Mouse (Mus musculus) skeletal muscle tissue, adult 2 months (tissue): Measurements from ENCODE around the gene Gm10645.

Experiments
- DNase-seq: peaks from one replicate; pipeline ENCODE4 v3.0.0-alpha.2; 2012; ENCODE audit warnings: low read depth, low spot score

Gene Gm10645

DNA sequence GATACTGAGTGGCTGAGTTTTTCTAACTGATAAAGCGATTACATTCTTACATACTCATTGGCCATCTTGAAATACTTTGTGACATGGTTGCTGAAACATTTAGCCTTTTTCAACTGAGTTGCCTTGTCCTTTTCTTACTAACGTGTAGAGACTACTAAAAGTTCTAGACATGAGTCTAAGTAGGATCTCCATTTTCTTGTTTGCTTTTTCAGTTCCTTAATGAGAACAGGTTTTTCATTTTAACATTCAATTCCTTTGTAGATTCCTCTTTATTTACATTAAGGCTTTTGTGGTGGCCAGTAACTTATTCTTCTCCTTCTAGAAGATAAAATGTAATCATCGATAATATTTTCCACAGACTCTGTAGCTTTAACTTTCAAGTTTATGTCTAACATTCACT, 3.2 kb upstream of the Gm10645 start:
- no peak for DNase-seq

DNA sequence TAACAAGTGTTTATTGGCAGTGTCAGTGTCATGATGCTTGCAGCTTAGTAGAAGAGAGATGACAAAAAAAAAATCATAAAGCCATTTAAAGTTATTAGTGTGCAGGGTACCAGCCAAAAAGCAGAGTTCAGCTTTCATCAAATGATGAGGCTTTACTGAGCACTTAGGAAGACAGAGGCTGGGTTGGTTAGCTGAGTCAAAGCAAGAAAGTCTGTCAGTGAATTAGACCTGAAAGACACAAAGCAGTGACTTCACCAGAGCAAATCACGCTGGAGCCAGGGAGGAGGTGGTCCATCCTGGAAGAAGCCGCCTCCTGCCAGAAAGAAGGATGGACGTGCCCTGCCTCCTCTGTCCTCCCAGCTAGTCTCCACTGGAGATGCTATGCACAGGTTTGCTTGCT, 2.0 kb upstream of the Gm10645 start:
- no peak for DNase-seq

DNA sequence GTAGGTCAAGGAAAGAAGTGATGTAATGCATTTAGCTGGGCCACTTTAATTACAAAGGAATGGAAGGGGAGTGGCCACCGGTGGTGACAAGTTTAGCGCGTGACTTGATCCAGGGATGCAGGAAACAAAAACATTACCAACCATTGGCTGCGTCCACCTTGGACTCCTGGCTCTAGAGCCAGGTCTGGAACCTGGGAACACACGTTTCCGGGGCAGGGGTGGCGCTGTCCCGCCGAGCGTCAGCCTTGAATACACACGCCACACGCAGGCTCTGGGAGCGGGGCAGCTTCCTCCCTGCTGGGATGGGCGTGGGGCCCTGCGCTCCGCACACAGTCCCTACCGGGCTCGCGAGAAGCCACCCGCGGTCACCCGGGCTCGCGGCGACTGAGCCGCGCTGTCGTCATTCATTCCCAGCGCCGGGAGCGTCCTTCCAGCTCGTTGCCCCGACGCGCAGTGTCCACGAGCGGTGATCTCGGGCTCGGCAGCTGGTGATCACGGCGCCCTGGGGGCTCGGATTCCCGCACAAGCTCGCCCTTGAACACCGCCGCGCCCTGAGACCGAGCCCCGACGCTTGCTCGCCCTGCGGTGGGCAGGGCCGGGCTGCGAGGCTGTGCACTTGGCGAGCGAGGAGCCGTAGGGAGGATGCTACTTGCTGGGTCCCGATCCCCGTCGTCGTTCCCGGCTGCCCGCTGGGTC, 587 bp downstream of the Gm10645 start, which contains the start of gene Tbc1d9:
Gene Tbc1d9, plus strand, starts transcription at position 118 of the 696 bp plus-strand sequence.
- no peak for DNase-seq

DNA sequence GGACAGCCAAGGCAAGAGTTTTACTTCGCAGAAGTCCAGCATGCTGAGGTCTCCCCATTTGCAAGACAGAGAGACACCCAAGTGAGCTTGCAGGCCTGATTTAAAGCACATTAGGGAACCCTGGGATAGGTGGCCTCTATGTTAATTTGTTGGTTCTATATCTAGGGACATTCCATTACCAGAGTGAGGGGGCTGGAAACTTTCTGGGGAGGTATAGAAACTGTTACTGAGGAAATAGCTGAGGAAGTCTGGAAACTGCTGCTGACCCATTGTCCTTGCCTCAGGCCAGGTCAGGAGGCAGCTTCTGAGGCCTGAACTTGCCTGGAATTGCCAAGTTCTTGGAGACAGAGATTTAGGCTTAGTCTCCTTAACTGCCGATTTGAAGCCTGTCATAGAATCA, 5.4 kb downstream of the Gm10645 start:
- no peak for DNase-seq

DNA sequence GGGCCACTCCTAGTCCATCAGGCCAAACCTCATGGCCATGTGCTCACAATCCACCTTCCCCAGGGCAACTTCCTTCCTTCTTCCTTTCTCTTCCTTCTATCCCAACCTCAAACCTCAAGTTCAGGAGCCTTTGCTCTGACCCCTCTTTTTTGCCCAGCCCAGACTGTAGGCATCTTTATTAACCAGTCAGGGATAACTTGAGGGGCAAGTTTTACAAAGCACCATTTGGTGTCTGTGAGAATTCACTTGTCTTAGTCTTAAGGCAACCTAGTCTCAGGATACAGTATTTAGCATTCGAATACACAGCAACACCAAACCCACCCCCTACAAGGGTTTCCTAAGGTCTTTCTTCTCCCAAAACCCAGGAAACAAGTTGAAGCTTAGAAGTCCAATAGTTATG, 6.4 kb downstream of the Gm10645 start:
- no peak for DNase-seq

DNA sequence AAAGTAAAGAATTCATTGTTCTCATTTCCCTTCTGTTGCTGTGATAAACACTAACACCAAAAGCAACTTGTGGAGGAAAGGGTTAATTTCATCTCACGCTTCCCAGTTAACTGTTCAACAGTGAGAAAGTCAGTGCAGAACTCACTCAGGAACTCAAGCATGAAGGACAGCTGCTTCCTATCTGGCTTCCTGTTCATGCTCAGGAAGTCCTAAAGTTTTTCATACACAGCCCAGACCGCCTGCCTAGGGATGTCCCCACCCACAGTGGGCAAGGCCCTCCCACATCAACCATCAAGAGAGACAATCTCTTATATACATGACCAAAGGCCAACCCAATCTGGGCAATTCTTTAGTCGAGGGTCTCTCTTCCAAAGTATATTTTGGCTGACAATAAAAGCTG, 7.0 kb downstream of the Gm10645 start:
- no peak for DNase-seq

DNA sequence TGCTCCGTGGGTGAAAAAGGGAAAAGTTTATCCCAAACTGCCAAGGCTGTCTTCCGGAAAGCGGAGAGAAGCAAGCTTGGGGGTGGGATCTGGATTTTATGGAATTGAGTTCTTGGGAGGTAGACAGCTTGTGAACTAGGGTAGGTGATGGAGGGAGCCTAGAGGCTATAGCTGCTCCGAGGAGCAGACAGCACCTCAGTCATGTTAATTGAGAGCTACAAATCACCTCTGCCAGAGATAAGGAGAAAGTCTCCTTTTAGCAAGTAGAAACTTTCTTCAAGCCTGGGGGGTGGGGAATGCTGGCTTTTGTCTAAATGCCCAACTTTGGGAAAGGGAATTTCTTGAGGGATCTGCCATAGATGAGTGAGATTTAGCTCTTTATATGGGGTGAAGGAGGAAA, 10.9 kb downstream of the Gm10645 start:
- DNase-seq, result no peak

DNA sequence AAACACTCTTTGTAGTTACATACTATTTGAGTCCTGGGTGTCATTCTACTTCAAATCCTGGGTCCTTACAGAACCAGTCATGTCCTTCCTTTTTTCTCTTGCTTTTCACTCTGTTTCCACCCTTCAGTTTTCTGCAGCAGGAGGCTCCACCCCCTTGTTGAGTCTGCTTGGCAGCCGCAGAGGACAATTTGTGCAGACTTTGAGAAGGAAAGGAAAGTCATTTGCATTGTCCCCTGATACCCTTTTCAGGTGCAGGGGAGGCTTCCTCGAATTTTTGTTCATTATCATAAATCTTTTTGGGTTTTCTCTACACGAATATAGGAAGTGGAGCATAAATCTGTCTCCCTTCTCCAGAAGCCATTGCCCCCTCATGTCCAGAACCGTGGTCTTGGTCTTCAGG, 13.5 kb downstream of the Gm10645 start:
- DNase-seq, result no peak

DNA sequence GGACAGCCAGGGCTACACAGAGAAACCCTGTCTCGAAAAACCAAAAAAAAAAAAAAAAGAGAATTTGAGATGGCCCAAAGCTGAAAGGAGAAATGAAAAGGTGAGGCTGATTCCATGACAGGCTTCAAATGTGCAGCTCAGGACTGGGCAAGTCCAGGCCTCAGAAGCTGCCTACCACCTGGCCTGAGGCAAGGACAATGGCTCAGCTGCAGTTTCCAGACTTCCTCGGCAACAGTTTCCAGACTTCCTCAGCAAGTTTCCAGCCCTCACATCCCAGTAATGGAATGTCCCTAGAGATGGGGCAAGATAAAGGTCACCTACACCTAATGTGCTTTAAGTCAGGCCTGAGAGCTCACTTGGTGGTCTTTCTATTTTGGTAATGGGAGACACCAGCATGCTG, 13.9 kb downstream of the Gm10645 start:
- no peak for DNase-seq

DNA sequence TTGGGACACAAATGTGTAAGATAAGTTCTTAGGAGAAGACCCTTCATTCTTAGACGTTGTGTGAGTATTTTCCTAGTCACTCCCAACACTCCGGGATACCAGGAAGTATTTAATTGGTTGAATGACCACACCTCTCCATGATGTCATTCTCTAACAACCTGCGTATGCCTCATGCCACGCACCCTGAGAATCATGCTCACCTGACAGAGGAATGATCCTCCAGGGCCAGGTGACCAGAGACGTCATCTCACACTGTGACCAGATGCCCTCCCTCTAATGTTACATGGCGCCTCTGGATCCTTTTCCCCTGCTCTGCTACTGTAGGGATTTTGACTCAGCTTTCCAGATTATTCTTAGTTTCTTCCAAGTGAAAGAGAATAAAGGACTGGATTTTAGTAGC, 16.8 kb downstream of the Gm10645 start:
- DNase-seq, result no peak

DNA sequence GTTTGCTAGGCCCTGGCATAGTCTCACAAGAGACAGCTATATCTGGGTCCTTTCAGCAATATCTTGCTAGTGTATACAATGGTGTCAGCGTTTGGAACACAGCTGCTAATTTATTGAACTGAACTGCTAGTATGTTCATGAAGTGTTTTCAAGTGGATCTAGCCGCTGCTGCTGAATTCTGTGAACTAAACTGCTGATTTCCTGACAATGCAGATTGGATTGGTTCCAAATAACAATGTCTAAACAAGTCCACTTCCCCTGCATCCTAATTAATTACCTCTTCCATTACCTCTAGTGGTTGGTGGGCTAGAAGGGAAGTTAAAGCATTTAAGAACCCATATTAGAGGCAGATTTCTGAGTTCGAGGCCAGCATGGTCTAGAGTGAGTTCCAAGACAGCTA, 20.5 kb downstream of the Gm10645 start:
- DNase-seq, result no peak

DNA sequence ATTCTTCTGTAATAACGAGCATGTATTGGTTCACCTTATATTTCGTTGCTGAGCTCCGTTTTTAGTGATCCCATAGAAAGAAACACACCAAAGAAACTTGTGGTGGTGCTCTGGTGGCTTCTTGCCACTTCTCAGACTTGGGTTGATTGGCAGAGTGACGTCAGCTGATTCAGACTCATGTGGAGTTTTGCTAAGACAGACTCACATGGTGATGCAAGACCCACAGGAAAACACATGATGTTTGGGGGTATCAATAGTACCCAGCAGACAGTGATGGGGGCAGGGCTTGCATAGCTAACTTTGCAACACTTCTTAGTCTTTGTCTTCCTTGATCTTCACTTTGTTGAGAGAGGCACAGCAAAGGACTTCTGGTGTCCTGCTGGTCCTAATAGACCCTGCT, 21.4 kb downstream of the Gm10645 start:
- no peak for DNase-seq

DNA sequence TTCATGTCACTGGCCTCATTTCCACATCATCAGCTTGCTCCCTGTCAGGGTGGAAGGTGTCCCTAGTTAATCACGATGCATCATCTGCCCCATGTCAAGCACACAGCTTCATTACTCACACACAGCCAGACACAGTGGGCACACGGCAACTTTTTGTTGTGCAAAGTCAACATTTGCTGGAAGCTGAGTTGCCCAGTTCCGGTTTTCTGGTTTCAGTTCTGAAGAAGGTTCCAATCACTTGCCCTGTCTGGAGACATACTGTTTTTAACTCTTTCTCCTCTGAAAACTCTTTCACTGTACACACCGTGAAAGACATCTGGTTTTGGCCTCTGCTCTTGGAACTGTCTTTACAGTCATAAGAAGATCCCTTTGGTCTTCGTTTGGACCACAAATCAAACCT, 24.6 kb downstream of the Gm10645 start:
- DNase-seq, result no peak

DNA sequence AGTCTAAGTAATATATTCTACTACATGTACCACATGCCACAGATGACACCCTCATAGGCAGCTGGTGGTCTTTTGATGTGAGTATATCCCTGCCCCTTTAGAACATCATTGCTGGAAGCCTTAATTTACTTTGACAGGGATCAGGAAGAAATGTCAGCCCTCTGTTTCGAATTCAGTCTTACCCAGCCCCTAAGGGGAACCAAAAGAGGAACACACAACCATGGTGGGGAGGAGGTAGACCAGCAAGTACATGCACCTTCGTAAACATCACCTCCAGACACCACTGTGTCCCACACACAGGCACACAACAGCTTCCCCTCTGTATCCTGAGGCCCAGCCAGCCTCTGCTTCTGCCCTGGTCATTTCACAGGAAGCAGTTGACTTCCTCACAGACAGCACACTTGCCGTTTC, 25.3 kb downstream of the Gm10645 start:
- DNase-seq, result no peak

DNA sequence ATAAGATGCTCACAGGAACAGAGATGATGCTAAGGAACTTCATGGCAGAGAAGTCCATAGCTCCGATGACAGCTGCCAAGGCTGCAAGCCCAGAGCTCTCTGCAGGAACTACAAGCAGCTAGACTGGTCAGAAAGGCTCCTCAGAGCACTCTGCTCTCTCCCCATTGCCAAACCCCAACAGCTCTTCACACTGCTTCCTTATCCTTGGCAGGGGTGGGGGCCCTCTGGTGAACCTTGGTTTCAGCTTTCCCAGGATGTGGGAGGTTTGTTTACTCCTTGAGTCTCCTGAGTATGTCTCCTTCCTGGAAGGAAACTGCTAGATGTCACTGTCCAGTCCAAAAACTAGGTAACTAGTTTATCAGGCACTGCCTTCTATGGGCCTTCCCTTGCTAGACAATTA, 25.9 kb downstream of the Gm10645 start:
- DNase-seq, result no peak

DNA sequence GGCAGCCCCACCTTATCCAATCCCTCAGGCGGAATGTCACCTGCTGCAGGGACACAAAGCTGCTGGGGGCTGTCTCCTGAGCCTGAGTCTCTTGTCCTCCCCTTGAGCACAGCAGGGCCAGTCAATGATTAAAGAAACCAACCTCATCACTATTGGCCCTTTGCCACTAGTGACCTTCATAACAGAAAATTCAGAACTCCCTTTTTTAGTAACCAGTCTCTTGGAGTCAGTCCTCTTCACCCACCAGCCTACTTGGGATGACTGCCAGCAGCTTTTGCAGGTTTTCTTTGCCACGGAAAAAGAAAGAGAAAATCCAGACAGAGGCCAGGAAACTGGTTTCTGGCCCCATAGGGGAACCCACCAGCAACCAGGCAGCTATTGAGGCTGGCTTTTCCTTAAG, 30.9 kb downstream of the Gm10645 start:
- DNase-seq, result no peak
